Mouse (Mus musculus): Measurements from ENCODE around the gene E130116L18Rik. TPM values are rescaled to one million over a fixed set of nuclear protein-coding genes. Genes with fewer than 3 reads are reported as not detected.
"Not testable (repeated sequence)": the region's sequence is repeated elsewhere in the genome, so short reads cannot be mapped to it uniquely, and the experiment has no call there.

E130116L18Rik gene
- polyA plus RNA-seq, 1 experiment from 2014 or later = not detected

DNA sequence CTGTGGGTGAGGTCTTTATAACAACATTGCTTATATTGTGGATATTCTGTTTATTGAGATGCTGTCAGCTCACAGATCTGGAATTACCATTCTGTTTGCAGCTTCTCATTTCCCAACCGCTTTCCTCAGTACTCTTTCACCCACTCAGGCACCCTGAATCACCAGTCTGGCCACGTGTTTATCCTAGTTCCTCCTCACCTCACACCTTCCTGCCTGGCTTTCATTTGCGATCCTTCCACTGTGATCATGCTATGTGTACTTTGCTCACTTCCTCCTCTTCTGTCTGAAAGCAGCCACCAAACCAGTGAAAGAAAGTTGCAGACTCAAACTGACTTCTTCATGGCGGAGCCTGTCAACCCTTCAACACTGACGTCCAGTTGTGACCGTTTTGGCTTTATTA is 20.1 kb upstream of the E130116L18Rik start:
- H3K27ac ChIP-seq = no peak overlapping the region
- H3K36me3 ChIP-seq = peaks cover 21% of the 10 kb centered on the region
- no peak overlapping the region for H3K9ac ChIP-seq
- ATAC-seq (ENCODE audit: low FRiP score, low read depth) = no peak
- WGBS = 90% methylated on average over 6 of the region's 6 CpGs
- H3K27me3 ChIP-seq = no peaks in the 10 kb centered on the region
- H3K4me1 ChIP-seq = 0 out of 2 replicates have a peak, but pooled peaks cover 4% of the 10 kb centered on the region
- H3K4me3 ChIP-seq = no peak overlapping the region
- H3K4me2 ChIP-seq (replicated peaks) = no peak overlapping the region
- H3K9me3 ChIP-seq = no peaks in the 10 kb centered on the region

DNA sequence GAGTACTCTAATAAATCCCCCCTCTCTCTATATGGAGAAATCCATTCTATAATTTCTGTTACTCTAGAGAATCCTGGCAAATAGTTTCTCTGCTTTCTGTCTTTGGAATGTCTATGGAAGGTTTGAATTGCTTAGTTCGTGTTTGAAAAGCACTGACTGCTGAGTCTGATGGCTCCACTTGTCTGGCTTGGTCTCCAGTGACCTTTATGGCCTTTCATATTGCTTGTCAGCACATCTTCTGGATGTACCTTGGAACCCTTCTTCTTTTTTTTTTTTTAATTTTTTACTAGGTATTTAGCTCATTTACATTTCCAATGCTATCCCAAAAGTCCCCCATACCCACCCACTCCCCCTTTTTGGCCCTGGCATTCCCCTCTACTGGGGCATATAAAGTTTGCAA is 1.4 kb upstream of the E130116L18Rik start:
- not testable (repeated sequence) for H3K9ac ChIP-seq; H3K9me3 ChIP-seq; H3K27ac ChIP-seq; ATAC-seq (ENCODE audit: low FRiP score, low read depth); H3K4me1 ChIP-seq; H3K4me3 ChIP-seq; H3K4me2 ChIP-seq (replicated peaks); H3K27me3 ChIP-seq
- WGBS = 92% methylated on average over 1 of the region's 1 CpGs
- peaks cover 14% of the 10 kb centered on the region for H3K36me3 ChIP-seq

- Histone ChIP-seq H3K4me2 (replicated peaks) (peak within 1 kb of the TSS; percentile 65), H3K9me3 (no peaks in the 10 kb centered on the region), H3K4me1 (peaks cover 8% of the 10 kb centered on the region), H3K27me3 (no peaks in the 10 kb centered on the region), H3K9ac (peak within 1 kb of the TSS; percentile 87), H3K36me3 (no peaks in the 10 kb centered on the region), H3K27ac (peak within 1 kb of the TSS; percentile 84; the same call in 1 of the 2 replicates), H3K4me3 (peak within 1 kb of the TSS; percentile 73)
- no peak for ATAC-seq (ENCODE audit: low FRiP score, low read depth)
- WGBS = 88% methylated on average over 3 of the region's 3 CpGs
Observed at GRCm38 (mm10) chr5:25221604-25222003, 1.3 kb downstream of the E130116L18Rik start, which contains the start of gene Galnt11. Gene Galnt11, plus strand, starts transcription at chr5:25221904.

DNA sequence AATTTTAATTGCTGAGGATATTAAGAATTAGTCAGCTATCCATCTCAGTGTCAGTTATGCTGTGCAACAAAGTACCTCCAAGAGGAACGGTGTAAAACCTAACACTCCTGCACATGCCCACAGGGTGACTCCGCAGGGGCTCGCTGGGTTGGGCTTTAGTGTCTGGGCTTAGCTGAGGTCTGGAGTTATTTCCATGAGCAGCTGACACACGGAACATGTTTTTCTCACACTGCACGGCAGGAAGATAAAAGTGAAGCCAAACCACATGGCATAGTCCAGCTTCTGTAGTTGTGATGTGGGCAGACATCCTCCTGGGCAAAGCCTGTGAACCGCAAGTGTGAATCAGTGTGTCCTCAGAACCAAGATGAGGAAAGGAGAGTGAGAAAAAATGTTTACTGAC is 7.9 kb downstream of the E130116L18Rik start:
- Histone ChIP-seq H3K27me3 (no peaks in the 10 kb centered on the region), H3K4me3 (no peak overlapping the region), H3K27ac (no peak overlapping the region), H3K36me3 (no peaks in the 10 kb centered on the region), H3K4me1 (no peaks in the 10 kb centered on the region), H3K9ac (no peak overlapping the region), H3K9me3 (no peaks in the 10 kb centered on the region), H3K4me2 (replicated peaks) (no peak overlapping the region)
- ATAC-seq (ENCODE audit: low FRiP score, low read depth) = no peak
- 69% methylated on average over 6 of the region's 6 CpGs for WGBS

DNA sequence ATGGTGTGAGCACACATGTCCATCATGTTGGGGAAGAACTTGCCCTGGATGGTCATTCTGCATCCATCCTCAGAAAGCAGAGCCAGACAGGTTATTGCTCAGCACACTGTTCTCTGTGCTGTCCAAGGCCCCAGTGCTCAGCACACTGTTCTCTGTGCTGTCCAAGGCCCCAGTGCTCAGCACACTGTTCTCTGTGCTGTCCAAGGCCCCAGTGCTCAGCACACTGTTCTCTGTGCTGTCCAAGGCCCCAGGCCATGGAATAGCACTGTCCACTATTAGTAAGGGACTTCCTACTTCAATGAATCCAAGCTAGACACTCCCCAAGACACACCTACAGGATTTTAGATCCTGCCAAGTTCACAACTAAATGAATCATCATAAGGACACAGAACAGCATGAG is 9.7 kb downstream of the E130116L18Rik start:
- not testable (repeated sequence) for H3K36me3 ChIP-seq; H3K27me3 ChIP-seq; H3K9ac ChIP-seq; H3K4me1 ChIP-seq; H3K4me3 ChIP-seq; ATAC-seq (ENCODE audit: low FRiP score, low read depth); H3K27ac ChIP-seq; H3K9me3 ChIP-seq; H3K4me2 ChIP-seq (replicated peaks)

- 67% methylated on average over 1 of the region's 1 CpGs for WGBS
- Histone ChIP-seq H3K9me3 (no peaks in the 10 kb centered on the region), H3K27ac (no peak overlapping the region), H3K4me2 (replicated peaks) (no peak overlapping the region), H3K9ac (no peak overlapping the region), H3K27me3 (no peaks in the 10 kb centered on the region), H3K36me3 (no peaks in the 10 kb centered on the region), H3K4me1 (no peaks in the 10 kb centered on the region), H3K4me3 (no peak overlapping the region)
- no peak for ATAC-seq (ENCODE audit: low FRiP score, low read depth)
Observed at GRCm38 (mm10) chr5:25211872-25212271, 11.1 kb downstream of the E130116L18Rik start.

DNA sequence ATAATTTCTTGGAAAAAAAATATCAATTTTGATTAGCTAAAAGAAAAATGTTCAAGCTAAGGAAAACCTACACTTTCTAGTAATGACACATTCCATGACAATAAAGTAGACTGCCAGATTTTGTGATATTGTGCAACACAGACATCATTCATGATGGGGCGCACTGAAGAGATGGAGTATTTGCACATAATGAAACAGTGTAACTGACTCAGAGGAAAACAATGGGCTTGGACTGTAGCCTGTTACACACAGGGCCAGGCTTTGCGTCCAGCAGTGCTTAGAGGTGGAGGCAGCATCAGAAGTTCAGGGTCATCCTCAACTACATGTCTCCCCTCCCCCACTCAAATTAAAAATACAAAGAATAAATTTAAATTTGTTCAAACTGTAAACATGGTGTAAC is 32.4 kb downstream of the E130116L18Rik start:
- H3K4me3 ChIP-seq = no peak overlapping the region
- no peak for ATAC-seq (ENCODE audit: low FRiP score, low read depth)
- no peak overlapping the region for H3K9ac ChIP-seq
- no peaks in the 10 kb centered on the region for H3K4me1 ChIP-seq
- no peaks in the 10 kb centered on the region for H3K9me3 ChIP-seq
- H3K27me3 ChIP-seq = no peaks in the 10 kb centered on the region
- no peak overlapping the region for H3K4me2 ChIP-seq (replicated peaks)
- no peaks in the 10 kb centered on the region for H3K36me3 ChIP-seq
- H3K27ac ChIP-seq = no peak overlapping the region
- WGBS = 90% methylated on average over 2 of the region's 2 CpGs

DNA sequence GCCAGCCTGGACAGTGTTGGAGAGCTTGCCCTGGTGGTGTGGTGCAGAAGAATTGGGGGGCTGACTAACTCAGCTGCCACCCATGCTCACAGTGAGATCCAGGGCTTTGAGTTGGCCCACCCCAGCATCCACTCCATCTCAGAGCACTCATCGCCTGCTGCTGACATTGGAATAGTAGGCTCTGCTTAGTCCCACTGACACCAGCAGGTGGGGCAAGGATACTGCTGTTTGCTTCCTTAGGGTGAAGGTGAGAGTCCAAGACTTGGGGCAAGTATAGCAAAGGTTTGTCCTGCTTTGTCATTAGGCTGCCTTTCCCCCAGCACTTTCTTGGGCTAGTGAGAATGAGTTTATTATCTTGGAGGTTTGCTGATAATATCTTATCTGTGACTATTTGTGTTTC is 34.2 kb downstream of the E130116L18Rik start:
- H3K4me2 ChIP-seq (replicated peaks) = no peak overlapping the region
- no peak for ATAC-seq (ENCODE audit: low FRiP score, low read depth)
- no peaks in the 10 kb centered on the region for H3K27me3 ChIP-seq
- H3K9ac ChIP-seq = no peak overlapping the region
- no peak overlapping the region for H3K4me3 ChIP-seq
- H3K9me3 ChIP-seq = no peaks in the 10 kb centered on the region
- H3K27ac ChIP-seq = no peak overlapping the region
- no peaks in the 10 kb centered on the region for H3K36me3 ChIP-seq
- H3K4me1 ChIP-seq = no peaks in the 10 kb centered on the region
- WGBS = 39% methylated on average over 1 of the region's 1 CpGs

GRCm38 (mm10) chr5:25187727-25188126 is 35.2 kb downstream of the E130116L18Rik start:
- H3K36me3 ChIP-seq = no peaks in the 10 kb centered on the region
- no peak for ATAC-seq (ENCODE audit: low FRiP score, low read depth)
- no peak overlapping the region for H3K4me2 ChIP-seq (replicated peaks)
- no peak overlapping the region for H3K27ac ChIP-seq
- no peaks in the 10 kb centered on the region for H3K27me3 ChIP-seq
- H3K4me1 ChIP-seq = no peaks in the 10 kb centered on the region
- no peaks in the 10 kb centered on the region for H3K9me3 ChIP-seq
- H3K9ac ChIP-seq = no peak overlapping the region
- H3K4me3 ChIP-seq = no peak overlapping the region

DNA sequence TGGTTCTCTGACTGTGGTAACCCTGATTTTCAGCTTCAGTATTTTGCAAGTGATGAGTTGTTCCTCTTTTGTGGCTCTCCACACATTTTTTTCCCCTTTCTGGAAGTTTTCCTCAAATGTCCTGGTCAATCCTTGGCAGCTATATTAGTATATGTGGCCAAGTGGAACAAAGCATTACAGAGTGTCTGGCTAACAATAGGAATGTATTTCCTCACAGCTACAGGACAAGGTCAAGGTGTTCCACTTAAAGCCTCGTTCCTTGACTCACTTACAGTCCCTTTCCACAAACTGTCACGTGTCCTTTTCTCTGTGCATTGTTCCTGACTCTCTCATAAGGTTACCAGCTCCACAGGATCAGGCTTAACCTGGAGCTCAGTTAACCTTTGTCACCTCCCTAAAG is 38.4 kb downstream of the E130116L18Rik start:
- no peak overlapping the region for H3K4me2 ChIP-seq (replicated peaks)
- no peaks in the 10 kb centered on the region for H3K27me3 ChIP-seq
- no peak overlapping the region for H3K4me3 ChIP-seq
- no peaks in the 10 kb centered on the region for H3K9me3 ChIP-seq
- H3K27ac ChIP-seq = no peak overlapping the region
- H3K36me3 ChIP-seq = no peaks in the 10 kb centered on the region
- no peak for ATAC-seq (ENCODE audit: low FRiP score, low read depth)
- WGBS = 57% methylated on average over 2 of the region's 2 CpGs
- no peak overlapping the region for H3K9ac ChIP-seq
- 0 out of 2 replicates have a peak, but pooled peaks cover 8% of the 10 kb centered on the region for H3K4me1 ChIP-seq

DNA sequence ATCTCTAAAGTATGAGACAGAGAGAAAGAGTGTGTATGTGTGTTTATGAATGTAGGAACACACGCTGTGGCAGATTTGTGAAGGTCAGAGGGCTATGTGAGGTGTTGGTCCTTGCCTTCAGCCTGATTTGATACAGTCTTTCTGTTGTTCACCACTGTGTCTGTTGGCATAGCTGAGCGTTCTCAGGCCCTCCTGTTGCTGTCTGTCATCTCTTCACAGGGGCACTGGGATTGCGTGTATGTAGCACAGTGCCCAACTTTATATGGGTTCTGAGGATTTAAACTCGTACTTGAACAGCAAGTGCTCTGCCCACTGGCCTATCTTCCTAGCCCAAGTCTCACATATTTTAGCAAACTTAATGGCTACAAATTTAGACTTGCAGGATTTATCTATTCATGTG is 39.4 kb downstream of the E130116L18Rik start:
- 84% methylated on average over 4 of the region's 4 CpGs for WGBS
- no peak for ATAC-seq (ENCODE audit: low FRiP score, low read depth)
- no peak overlapping the region for H3K27ac ChIP-seq
- no peak overlapping the region for H3K4me3 ChIP-seq
- no peak overlapping the region for H3K9ac ChIP-seq
- H3K4me1 ChIP-seq = 0 out of 2 replicates have a peak, but pooled peaks cover 8% of the 10 kb centered on the region
- H3K36me3 ChIP-seq = no peaks in the 10 kb centered on the region
- H3K27me3 ChIP-seq = no peaks in the 10 kb centered on the region
- H3K9me3 ChIP-seq = no peaks in the 10 kb centered on the region
- H3K4me2 ChIP-seq (replicated peaks) = no peak overlapping the region

DNA sequence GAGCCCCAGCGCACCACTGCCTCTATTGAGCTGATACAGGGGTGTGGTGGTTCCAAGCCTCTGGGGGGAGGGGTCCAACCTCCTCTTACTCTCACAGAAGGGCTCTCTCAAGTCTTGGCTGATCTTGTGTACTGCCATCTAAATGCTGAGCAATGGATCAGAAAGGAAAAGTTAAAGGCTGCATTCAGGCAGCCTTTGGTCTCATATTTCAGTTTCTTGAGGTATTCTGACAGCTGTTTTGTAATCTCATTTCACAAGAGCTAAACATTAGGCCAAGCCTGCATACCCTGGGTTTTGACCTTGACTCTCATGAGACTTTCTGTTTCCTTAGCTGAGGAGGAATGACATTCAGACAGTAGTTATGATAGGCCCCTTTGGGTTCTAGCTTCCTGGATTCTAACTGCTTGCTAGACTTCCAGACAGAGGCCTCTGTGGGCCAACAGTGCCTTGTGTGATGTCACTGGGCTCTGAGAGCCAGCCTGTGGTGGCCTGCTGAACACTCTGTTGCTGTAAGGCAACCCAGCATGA is 41.9 kb downstream of the E130116L18Rik start, which contains the start of gene Galntl5:
TSS of gene Galntl5 (plus strand) at position 457 of the 528 bp plus-strand sequence.
- Histone ChIP-seq H3K9me3 (no peaks in the 10 kb centered on the region), H3K36me3 (no peaks in the 10 kb centered on the region), H3K9ac (no peak within 1 kb of the TSS; the same call in 1 of the 2 replicates), H3K27me3 (no peaks in the 10 kb centered on the region), H3K4me2 (replicated peaks) (no peak within 1 kb of the TSS), H3K27ac (no peak within 1 kb of the TSS; the same call in 1 of the 2 replicates), H3K4me3 (no peak within 1 kb of the TSS), H3K4me1 (0 out of 2 replicates have a peak, but pooled peaks cover 8% of the 10 kb centered on the region)
- peak; percentile 51; the same call in 1 of the 2 replicates for ATAC-seq (ENCODE audit: low FRiP score, low read depth)
- 82% methylated on average over 1 of the region's 1 CpGs for WGBS

GRCm38 (mm10) chr5:25179936-25180488 is 42.9 kb downstream of the E130116L18Rik start:
- Histone ChIP-seq H3K36me3 (no peaks in the 10 kb centered on the region), H3K27me3 (no peaks in the 10 kb centered on the region), H3K9me3 (no peaks in the 10 kb centered on the region), H3K4me1 (0 out of 2 replicates have a peak, but pooled peaks cover 8% of the 10 kb centered on the region), H3K27ac (no peak overlapping the region), H3K4me2 (replicated peaks) (no peak overlapping the region), H3K9ac (no peak overlapping the region), H3K4me3 (no peak overlapping the region)
- WGBS = 74% methylated on average over 3 of the region's 3 CpGs
- no peak for ATAC-seq (ENCODE audit: low FRiP score, low read depth)
